Mouse (Mus musculus) liver, embryonic 16.5 days (tissue): Measurements from ENCODE around the gene Shisa4. TPM values are rescaled to one million over a fixed set of nuclear protein-coding genes. Genes with fewer than 3 reads are reported as not detected.

Experiments
- ATAC-seq: fragments of 200-750 bp; cut with Nextera tagmentation; 2 replicates; pipeline ENCODE4 v1.8.0; 2017; ENCODE audit warnings: low read depth, mild to moderate bottlenecking, moderate number of reproducible peaks, moderate library complexity
- H3K27ac ChIP-seq: fragments of 300-500 bp; sonication (generic); 2 replicates; pipeline ENCODE4 v1.5.1; 2014; ENCODE audit warnings: mild to moderate bottlenecking, low read length
- H3K27me3 ChIP-seq: fragments of 300-500 bp; sonication (generic); 2 replicates; pipeline ENCODE4 v1.6.1; 2014; ENCODE audit warnings: low read depth, low read length, mixed read lengths; ENCODE audit not compliant: control insufficient read depth, insufficient read depth
- H3K36me3 ChIP-seq: fragments of 300-500 bp; sonication (generic); 2 replicates; pipeline ENCODE4 v1.6.1; 2014; ENCODE audit warnings: mild to moderate bottlenecking; ENCODE audit not compliant: control insufficient read depth, insufficient read depth
- H3K4me1 ChIP-seq: fragments of 300-500 bp; sonication (generic); 2 replicates; pipeline ENCODE4 v1.6.1; 2014; ENCODE audit warnings: low read depth, low read length, mixed read lengths; ENCODE audit not compliant: control insufficient read depth
- H3K4me2 ChIP-seq: fragments of 300-500 bp; sonication (generic); 2 replicates; pipeline ENCODE4 v1.6.1; 2014; ENCODE audit warnings: low read depth, low read length, mixed read lengths
- H3K4me3 ChIP-seq: fragments of 300-500 bp; sonication (generic); 2 replicates; pipeline ENCODE4 v1.5.1; 2014; ENCODE audit warnings: low read depth, mild to moderate bottlenecking, low read length
- H3K9ac ChIP-seq: fragments of 300-500 bp; sonication (generic); 2 replicates; pipeline ENCODE4 v1.6.1; 2014; ENCODE audit warnings: low read depth, low read length
- H3K9me3 ChIP-seq: fragments of 300-500 bp; sonication (generic); replicated peaks from 2 replicates; pipeline ENCODE4 v1.6.1; 2016; ENCODE audit warnings: low read length; ENCODE audit not compliant: control insufficient read depth
- WGBS: fragments of 180-500 bp; shearing (Covaris S2); extraction: QIAGEN DNeasy Blood & Tissue Kit; methylation state at CpG from one replicate; pipeline ENCODE4 v1.1.7; 2014; ENCODE audit not compliant: insufficient replicate concordance; 5-methylcytosine and 5-hydroxymethylcytosine counted together
- polyA plus RNA-seq: library from polyadenylated mRNA; unstranded; fragments of >200 nt; fragmentation: Nextera tagmentation; extraction: Ambion mirVana; gene quantifications from 2 replicates; pipeline ENCODE4 v1.2.1, GENCODE M21; 2015

Shisa4 gene
- 1.0 and 1.3 TPM in 2 replicates for polyA plus RNA-seq

- H3K27me3 ChIP-seq = peaks cover 18% of the 10 kb centered on the region
- 4% methylated on average over 30 of the region's 38 CpGs for WGBS
Measured at GRCm38 (mm10) chr1:135374868-135375581, at the start of gene Shisa4. Gene Shisa4, minus strand, starts transcription at chr1:135375237.

GRCm38 (mm10) chr1:135422772-135423171 is 47.7 kb upstream of the Shisa4 start:
- 73% methylated on average over 6 of the region's 6 CpGs for whole genome bisulfite sequencing
- no peak overlapping the region for H3K4me2 ChIP-seq
- H3K27ac ChIP-seq = no peak overlapping the region
- H3K9ac ChIP-seq = no peak overlapping the region
- H3K9me3 ChIP-seq = no peaks in the 10 kb centered on the region
- ATAC-seq = no peak
- H3K4me1 ChIP-seq = no peaks in the 10 kb centered on the region
- H3K4me3 ChIP-seq = no peak overlapping the region
- peaks cover 12% of the 10 kb centered on the region for H3K36me3 ChIP-seq
- no peaks in the 10 kb centered on the region for H3K27me3 ChIP-seq

More at GRCm38 (mm10) chr1:135374868-135375581, at the start of gene Shisa4:
- ATAC-seq = peak; percentile 55
- H3K9ac ChIP-seq = no peak within 1 kb of the TSS; the same call in 1 of the 2 replicates
- no peaks in the 10 kb centered on the region for H3K4me1 ChIP-seq
- peak within 1 kb of the TSS; percentile 71 for H3K4me2 ChIP-seq
- no peak within 1 kb of the TSS for H3K27ac ChIP-seq
- no peaks in the 10 kb centered on the region for H3K9me3 ChIP-seq
- peak within 1 kb of the TSS; percentile 51 for H3K4me3 ChIP-seq
- H3K36me3 ChIP-seq = no peaks in the 10 kb centered on the region

GRCm38 (mm10) chr1:135413996-135414395 is 39.0 kb upstream of the Shisa4 start:
- Histone ChIP-seq H3K4me2 (no peak overlapping the region), H3K27ac (no peak overlapping the region), H3K9me3 (no peaks in the 10 kb centered on the region), H3K4me3 (no peak overlapping the region), H3K27me3 (no peaks in the 10 kb centered on the region), H3K9ac (no peak overlapping the region), H3K4me1 (no peaks in the 10 kb centered on the region), H3K36me3 (peaks cover 26% of the 10 kb centered on the region)
- no peak for ATAC-seq

GRCm38 (mm10) chr1:135412130-135412529 is 37.1 kb upstream of the Shisa4 start:
- no peak for ATAC-seq
- Histone ChIP-seq H3K9me3 (no peaks in the 10 kb centered on the region), H3K27me3 (no peaks in the 10 kb centered on the region), H3K27ac (no peak overlapping the region), H3K4me3 (no peak overlapping the region), H3K4me2 (no peak overlapping the region), H3K9ac (no peak overlapping the region), H3K36me3 (peaks cover 17% of the 10 kb centered on the region), H3K4me1 (no peaks in the 10 kb centered on the region)
- WGBS = 85% methylated on average over 4 of the region's 4 CpGs

GRCm38 (mm10) chr1:135410967-135411366 is 35.9 kb upstream of the Shisa4 start:
- Histone ChIP-seq H3K4me1 (no peaks in the 10 kb centered on the region), H3K9ac (no peak overlapping the region), H3K4me3 (no peak overlapping the region), H3K9me3 (no peaks in the 10 kb centered on the region), H3K27me3 (no peaks in the 10 kb centered on the region), H3K36me3 (peaks cover 18% of the 10 kb centered on the region), H3K4me2 (no peak overlapping the region), H3K27ac (no peak overlapping the region)
- ATAC-seq = peak; percentile 37; the same call in 1 of the 2 replicates
- 51% methylated on average over 2 of the region's 2 CpGs for WGBS

GRCm38 (mm10) chr1:135408973-135409372 is 33.9 kb upstream of the Shisa4 start:
- WGBS = 84% methylated on average over 4 of the region's 4 CpGs
- H3K36me3 ChIP-seq = peaks cover 29% of the 10 kb centered on the region
- H3K9ac ChIP-seq = no peak overlapping the region
- no peaks in the 10 kb centered on the region for H3K9me3 ChIP-seq
- no peaks in the 10 kb centered on the region for H3K27me3 ChIP-seq
- H3K4me3 ChIP-seq = no peak overlapping the region
- no peak overlapping the region for H3K4me2 ChIP-seq
- no peak for ATAC-seq
- no peak overlapping the region for H3K27ac ChIP-seq
- H3K4me1 ChIP-seq = no peaks in the 10 kb centered on the region

DNA sequence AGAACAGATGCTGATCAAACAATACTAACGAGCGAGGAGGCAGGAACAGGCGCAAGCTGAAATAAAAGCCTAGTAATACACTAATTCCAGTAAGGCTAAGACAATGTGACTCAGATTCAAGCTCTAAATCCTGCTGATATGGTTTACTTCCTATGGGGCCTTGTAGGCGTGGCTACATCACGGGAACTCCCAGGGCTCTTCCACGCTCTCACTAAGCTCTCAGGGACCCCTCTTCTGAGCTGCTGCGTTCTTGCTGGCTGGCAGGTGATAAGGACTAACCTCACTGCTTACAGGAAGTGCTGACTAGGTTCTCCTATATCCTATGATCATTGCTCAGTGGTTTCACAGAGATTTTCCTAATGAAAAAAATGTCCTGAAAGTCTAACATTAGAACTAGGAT is 30.3 kb upstream of the Shisa4 start:
- Histone ChIP-seq H3K27me3 (no peaks in the 10 kb centered on the region), H3K36me3 (peaks cover 35% of the 10 kb centered on the region), H3K4me3 (no peak overlapping the region), H3K27ac (no peak overlapping the region), H3K4me1 (no peaks in the 10 kb centered on the region), H3K9ac (no peak overlapping the region), H3K4me2 (no peak overlapping the region), H3K9me3 (no peaks in the 10 kb centered on the region)
- 48% methylated on average over 7 of the region's 7 CpGs for WGBS
- no peak for ATAC-seq

- H3K9me3 ChIP-seq = no peaks in the 10 kb centered on the region
- H3K4me2 ChIP-seq = no peak overlapping the region
- no peak for ATAC-seq
- no peak overlapping the region for H3K27ac ChIP-seq
- 82% methylated on average over 3 of the region's 3 CpGs for WGBS
- no peak overlapping the region for H3K9ac ChIP-seq
- H3K4me3 ChIP-seq = no peak overlapping the region
- peaks cover 39% of the 10 kb centered on the region for H3K36me3 ChIP-seq
- no peaks in the 10 kb centered on the region for H3K4me1 ChIP-seq
- no peaks in the 10 kb centered on the region for H3K27me3 ChIP-seq
Measured at GRCm38 (mm10) chr1:135401452-135402110, 26.5 kb upstream of the Shisa4 start.

DNA sequence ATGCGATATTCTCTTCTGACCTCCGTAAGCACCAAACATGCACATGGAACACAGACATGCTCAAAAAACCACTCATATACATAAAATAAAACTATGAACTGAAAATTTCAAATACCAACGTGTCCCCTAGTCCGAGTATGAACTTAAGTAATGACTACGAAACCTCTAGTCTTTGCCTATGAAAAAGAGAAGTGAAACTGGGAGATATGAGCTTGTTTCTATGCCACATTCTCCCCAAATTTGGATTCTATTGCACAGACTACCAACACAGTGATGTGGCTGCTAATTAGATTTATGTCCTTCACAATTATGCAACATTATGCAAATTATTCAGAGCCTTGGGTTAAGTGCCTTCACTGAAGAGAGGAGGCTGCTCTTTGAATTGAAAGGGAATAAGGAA is 24.4 kb upstream of the Shisa4 start:
- Histone ChIP-seq H3K9ac (no peak overlapping the region), H3K27me3 (no peaks in the 10 kb centered on the region), H3K27ac (no peak overlapping the region), H3K4me1 (no peaks in the 10 kb centered on the region), H3K36me3 (peaks cover 26% of the 10 kb centered on the region), H3K4me2 (no peak overlapping the region), H3K9me3 (no peaks in the 10 kb centered on the region), H3K4me3 (no peak overlapping the region)
- WGBS = 78% methylated on average over 5 of the region's 5 CpGs
- no peak for ATAC-seq
